Mouse (Mus musculus) thymus, adult 2 months (tissue): Measurements from ENCODE around the gene Ftsj1.

Source experiments
- CTCF ChIP-seq: fragments of 200-500 bp; IDR thresholded peaks from 2 replicates; pipeline ENCODE4 v1.5.1; 2012; ENCODE audit warnings: mild to moderate bottlenecking, control low read depth, low read length, moderate library complexity, borderline replicate concordance; ENCODE audit not compliant: control insufficient read depth, poor library complexity, insufficient read depth; ENCODE audit errors: extremely low read depth
- POLR2A ChIP-seq: fragments of 200-500 bp; IDR thresholded peaks from 2 replicates; pipeline ENCODE4 v1.6.1; 2012; ENCODE audit warnings: mild to moderate bottlenecking, low read length, control low read depth, moderate library complexity; ENCODE audit not compliant: control insufficient read depth, poor library complexity, insufficient read depth; ENCODE audit errors: extremely low read depth

GRCm38 (mm10) chrX:8238804-8239395, 13.3 kb downstream of the Ftsj1 start:
- TF ChIP-seq CTCF (no peak), POLR2A (no peak)
